Mouse (Mus musculus) testis, adult 2 months (tissue): ENCODE results near the gene Pxk.

Source experiments
- CTCF ChIP-seq: fragments of 200-500 bp; IDR thresholded peaks from 2 replicates; pipeline ENCODE4 v1.5.1; 2012; ENCODE audit warnings: low read depth, mild to moderate bottlenecking, inconsistent platforms, low read length, moderate library complexity; ENCODE audit not compliant: control insufficient read depth, insufficient read depth, insufficient replicate concordance
- POLR2A ChIP-seq: fragments of 200-500 bp; IDR thresholded peaks from 2 replicates; pipeline ENCODE4 v1.6.1; 2012; ENCODE audit warnings: low read depth, mild to moderate bottlenecking, inconsistent platforms, low read length, moderate library complexity; ENCODE audit not compliant: control insufficient read depth

GRCm38 (mm10) chr14:8200769-8201168 is 102.8 kb downstream of the Pxk start:
- no peak for TF ChIP-seq POLR2A
- TF ChIP-seq CTCF: no peak
